Mouse (Mus musculus) heart, embryonic 15.5 days (tissue): Measurements from ENCODE around the gene Ppm1h. TPM values are rescaled to one million over a fixed set of nuclear protein-coding genes. Genes with fewer than 3 reads are reported as not detected.

Experiments used
- microRNA counts: library from miRNA; unstranded; fragments of <30 nt; microRNA quantifications from one replicate; lab custom pipeline; 2016
- microRNA-seq: library from miRNA; unstranded; fragments of <30 nt; microRNA quantifications from one replicate; pipeline ENCODE4, GENCODE M21; 2016
- polyA plus RNA-seq: library from polyadenylated mRNA; unstranded; fragments of >200 nt; fragmentation: Nextera tagmentation; extraction: Ambion mirVana; gene quantifications from 2 replicates; pipeline ENCODE4 v1.2.1, GENCODE M21; 2015

Ppm1h gene
- polyA plus RNA-seq, 1 experiment from 2014 or later = 4.2 TPM

MicroRNA genes within 50 kb of the gene (microRNA counts, 519-probe panel; counts per million panel counts)
- microRNA mmu-let-7i (lab: Ali Mortazavi, UCI) = 4,741 counts per million, percentile 99 among the panel's probes with 10 or more counts

Small RNA genes within 50 kb of the gene (microRNA-seq; reads per million reads assigned to microRNA genes)
- gene Mir6412 (not detected), gene Mir8104 (not detected), gene Mirlet7i (72,906 reads per million, percentile 99 among the genes with 10 or more reads in this experiment)

Other genes with a start within 250 kb of the Ppm1h start
- 0.35 and 0.58 TPM in 2 replicates for gene Avpr1a, start 230.3 kb upstream of the Ppm1h start, polyA plus RNA-seq